Mouse (Mus musculus) stomach, postnatal 0 days (tissue): ENCODE measurements around the gene Efhd1.

Experiments used
- CTCF ChIP-seq: IDR thresholded peaks from 2 replicates; pipeline ENCODE4 v1.5.1; 2016; ENCODE audit warnings: antibody characterized with exemption, low read depth, mild to moderate bottlenecking, moderate library complexity
- EP300 ChIP-seq: optimal IDR thresholded peaks from 2 replicates; pipeline ENCODE3; 2016; ENCODE audit warnings: antibody characterized with exemption

DNA sequence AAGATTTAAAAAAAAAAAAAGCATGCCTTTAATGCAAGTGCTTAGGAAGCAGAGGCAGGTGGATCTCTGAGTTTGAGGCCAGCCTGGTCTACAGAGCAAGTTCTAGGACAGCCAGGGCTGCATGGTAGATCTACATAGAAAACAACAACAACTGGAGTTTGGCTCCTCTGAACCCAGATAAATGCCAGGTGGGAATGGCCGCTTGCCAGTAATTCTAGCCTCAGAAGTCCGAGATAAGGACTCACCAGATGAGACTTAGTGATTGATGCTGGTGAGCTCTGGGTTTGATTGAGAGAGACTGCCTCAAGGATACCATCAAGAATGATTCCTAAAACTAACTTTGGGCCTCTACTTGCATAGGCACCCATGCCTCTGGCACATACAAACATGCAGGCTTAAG, 86.4 kb downstream of the Efhd1 start:
- TF ChIP-seq CTCF: no peak
- no peak for TF ChIP-seq EP300
